Mouse (Mus musculus) induced T-regulatory cell, adult 2 months (primary cell): ENCODE measurements around the gene Gtf2ird2.
A peak's percentile ranks its signal among the peaks of the same experiment; 100 is the strongest.

Experiments used
- DNase-seq: peaks from one replicate; pipeline ENCODE4 v3.0.0-alpha.2; 2012; ENCODE audit warnings: low read depth

Gtf2ird2 gene

GRCm38 (mm10) chr5:134182735-134183134, 1.1 kb upstream of the Gtf2ird2 start:
- peak; percentile 29 for DNase-seq

- DNase-seq: no peak
Measured at GRCm38 (mm10) chr5:134183162-134183561, 657 bp upstream of the Gtf2ird2 start.

GRCm38 (mm10) chr5:134186059-134186458, 2.2 kb downstream of the Gtf2ird2 start:
- no peak for DNase-seq

- DNase-seq: peak; percentile 91
Measured at GRCm38 (mm10) chr5:134186961-134187731, 3.3 kb downstream of the Gtf2ird2 start.

- DNase-seq: peak; percentile 47
Measured at GRCm38 (mm10) chr5:134188571-134188970, 4.8 kb downstream of the Gtf2ird2 start.

- no peak for DNase-seq
Measured at GRCm38 (mm10) chr5:134193664-134194063, 9.8 kb downstream of the Gtf2ird2 start.

GRCm38 (mm10) chr5:134206721-134207120, 22.9 kb downstream of the Gtf2ird2 start:
- DNase-seq: peak; percentile 25

GRCm38 (mm10) chr5:134209931-134210554, 26.2 kb downstream of the Gtf2ird2 start:
- DNase-seq: no peak

- peak; percentile 36 for DNase-seq
Measured at GRCm38 (mm10) chr5:134214021-134214806, 30.4 kb downstream of the Gtf2ird2 start.

- no peak for DNase-seq
Measured at GRCm38 (mm10) chr5:134217900-134218299, 34.1 kb downstream of the Gtf2ird2 start.

GRCm38 (mm10) chr5:134221278-134221677, 37.5 kb downstream of the Gtf2ird2 start:
- DNase-seq: no peak

- DNase-seq: no peak
Measured at GRCm38 (mm10) chr5:134221708-134222150, 37.9 kb downstream of the Gtf2ird2 start.

- no peak for DNase-seq
Measured at GRCm38 (mm10) chr5:134225110-134225901, 41.5 kb downstream of the Gtf2ird2 start.

- peak; percentile 20 for DNase-seq
Measured at GRCm38 (mm10) chr5:134226946-134227345, 43.1 kb downstream of the Gtf2ird2 start.

- peak; percentile 83 for DNase-seq
Measured at GRCm38 (mm10) chr5:134227574-134228248, 43.9 kb downstream of the Gtf2ird2 start.

- no peak for DNase-seq
Measured at GRCm38 (mm10) chr5:134228249-134228638, 44.4 kb downstream of the Gtf2ird2 start.

- DNase-seq: peak; percentile 67
Measured at GRCm38 (mm10) chr5:134229391-134229790, 45.6 kb downstream of the Gtf2ird2 start, which contains the start of gene Ncf1. TSS of gene Ncf1 (minus strand) at chr5:134229625.

GRCm38 (mm10) chr5:134231376-134231775, 47.6 kb downstream of the Gtf2ird2 start:
- DNase-seq: peak; percentile 33

GRCm38 (mm10) chr5:134232111-134232510, 48.3 kb downstream of the Gtf2ird2 start:
- DNase-seq: peak; percentile 88

- DNase-seq: peak; percentile 75
Measured at GRCm38 (mm10) chr5:134232568-134232967, 48.7 kb downstream of the Gtf2ird2 start.

- peak; percentile 59 for DNase-seq
Measured at GRCm38 (mm10) chr5:134233244-134233651, 49.4 kb downstream of the Gtf2ird2 start.
